Mouse (Mus musculus) adrenal gland, postnatal 36 days (tissue): Measurements from ENCODE around the gene Blm. TPM values are rescaled to one million over a fixed set of nuclear protein-coding genes. Genes with fewer than 3 reads are reported as not detected.

Source experiments
- DNase-seq, 2 experiments: peaks; one replicate each; pipeline ENCODE4 v3.0.0; 2021; ENCODE audit warnings: mixed read lengths in 1 of 2
- total RNA-seq, 2 experiments: library from RNA; stranded (reverse); gene quantifications; 2 replicates each; pipeline ENCODE4 v1.2.3; 2021

Gene Blm
- total RNA-seq, 2 experiments from 2014 or later = 3.4 to 3.9 TPM

DNA sequence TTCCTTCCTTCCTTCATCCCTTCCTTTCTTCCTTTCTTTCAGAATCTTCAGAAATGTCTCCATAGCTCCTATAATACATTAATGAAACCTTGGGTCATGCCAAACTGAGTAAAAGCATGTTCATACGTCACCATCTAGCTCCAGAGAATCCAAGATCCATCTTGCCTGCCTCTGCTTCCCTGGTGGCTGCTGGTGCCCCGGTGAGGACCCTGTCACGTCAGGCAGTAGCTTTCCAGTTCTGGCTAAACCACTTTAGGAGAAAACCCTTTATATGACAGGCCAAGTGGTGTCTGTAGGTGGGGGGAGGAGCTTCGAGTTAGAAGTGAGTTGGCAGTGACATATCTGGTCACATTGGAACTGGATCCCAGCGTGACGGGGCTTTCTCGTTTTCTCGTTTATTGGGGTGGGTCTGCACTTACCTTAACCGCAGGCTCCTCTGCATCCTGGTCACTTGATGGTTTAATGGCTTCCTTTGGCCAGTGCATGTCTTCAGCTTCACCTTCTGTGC is 129.7 kb downstream of the Blm start, which contains the start of gene Furin:
Furin (minus strand) TSS at position 249 of the 508 bp plus-strand sequence.
- DNase-seq = no peak

Other genes with a start within 250 kb of the Blm start
- 10 to 100 TPM; 12.4 to 12.8 TPM for gene Prc1, start 240.7 kb downstream of the Blm start, total RNA-seq
- gene Rccd1, start 210.7 kb downstream of the Blm start, total RNA-seq = 10 to 100 TPM in 1 of 2 experiments, 1 to 10 TPM in 1; 8.9 to 12.0 TPM
- 10 to 100 TPM; 55.0 to 74.8 TPM for gene Unc45a, start 194.1 kb downstream of the Blm start, total RNA-seq
- gene Hddc3, start 192.0 kb downstream of the Blm start, total RNA-seq = 10 to 100 TPM; 30.0 to 40.7 TPM
- 10 to 100 TPM; 81.4 to 94.8 TPM for gene Man2a2, start 163.7 kb downstream of the Blm start, total RNA-seq
- 10 to 100 TPM in 1 of 2 experiments, 1 to 10 TPM in 1; 7.5 to 11.4 TPM for gene Fes, start 147.2 kb downstream of the Blm start, total RNA-seq
- 100 to 1,000 TPM; 155 to 170 TPM for gene Furin, start 129.7 kb downstream of the Blm start, total RNA-seq
- gene Crtc3, start 153.8 kb upstream of the Blm start, total RNA-seq = 10 to 100 TPM; 25.0 to 31.2 TPM